Mouse (Mus musculus) embryonic facial prominence, embryonic 11.5 days (tissue): Measurements from ENCODE around the gene Etl4. TPM values are rescaled to one million over a fixed set of nuclear protein-coding genes. Genes with fewer than 3 reads are reported as not detected.

Experiments
- ATAC-seq: fragments of 200-750 bp; cut with Nextera tagmentation; replicated peaks from 2 replicates; pipeline ENCODE4 v1.8.0; 2017; ENCODE audit warnings: low read depth; ENCODE audit not compliant: insufficient number of reproducible peaks, low FRiP score, low TSS enrichment
- DNase-seq: peaks from one replicate; pipeline ENCODE4 v3.0.0-alpha.2; 2015; ENCODE audit warnings: low spot score
- H3K27ac ChIP-seq: fragments of 300-500 bp; sonication (generic); replicated peaks from 2 replicates; pipeline ENCODE4 v1.5.1; 2014; ENCODE audit warnings: mild to moderate bottlenecking, low read depth, low read length, control low read depth
- H3K27me3 ChIP-seq: fragments of 300-500 bp; sonication (generic); 2 replicates; pipeline ENCODE4 v1.6.1; 2014; ENCODE audit warnings: mild to moderate bottlenecking, low read length, moderate library complexity, mixed read lengths; ENCODE audit not compliant: control insufficient read depth, insufficient read depth
- H3K36me3 ChIP-seq: fragments of 300-500 bp; sonication (generic); replicated peaks from 2 replicates; pipeline ENCODE4 v1.6.1; 2014; ENCODE audit warnings: low read depth, mild to moderate bottlenecking, low read length, moderate library complexity, mixed read lengths; ENCODE audit not compliant: control insufficient read depth, insufficient read depth
- H3K4me1 ChIP-seq: fragments of 300-500 bp; sonication (generic); 2 replicates; pipeline ENCODE4 v1.6.1; 2014; ENCODE audit warnings: low read length, mixed read lengths; ENCODE audit not compliant: control insufficient read depth, insufficient read depth
- H3K4me2 ChIP-seq: fragments of 300-500 bp; sonication (generic); 2 replicates; pipeline ENCODE4 v1.6.1; 2014; ENCODE audit warnings: low read depth, mild to moderate bottlenecking, control low read depth, low read length, moderate library complexity
- H3K4me3 ChIP-seq: fragments of 300-500 bp; sonication (generic); 2 replicates; pipeline ENCODE4 v1.5.1; 2014; ENCODE audit warnings: low read depth, low read length, control low read depth
- H3K9ac ChIP-seq: fragments of 300-500 bp; sonication (generic); replicated peaks from 2 replicates; pipeline ENCODE4 v1.6.1; 2014; ENCODE audit warnings: mild to moderate bottlenecking, control low read depth, low read length
- H3K9me3 ChIP-seq: fragments of 300-500 bp; sonication (generic); replicated peaks from 2 replicates; pipeline ENCODE4 v1.6.1; 2016; ENCODE audit warnings: mild to moderate bottlenecking, low read length, inconsistent platforms, mixed read lengths; ENCODE audit not compliant: control insufficient read depth
- WGBS: fragments of 180-500 bp; shearing (Covaris S2); extraction: QIAGEN DNeasy Blood & Tissue Kit; methylation state at CpG from one replicate; pipeline ENCODE4 v1.1.7; 2014; 5-methylcytosine and 5-hydroxymethylcytosine counted together
- polyA plus RNA-seq: library from polyadenylated mRNA; unstranded; fragments of >200 nt; fragmentation: Nextera tagmentation; extraction: Ambion mirVana; gene quantifications from 2 replicates; pipeline ENCODE4 v1.2.1, GENCODE M21; 2014

The Etl4 gene
- polyA plus RNA-seq, 1 experiment from 2014 or later, result 23.5 TPM

GRCm38 (mm10) chr2:20422275-20422674 is 512.7 kb downstream of the Etl4 start:
- ATAC-seq (no peak), DNase-seq (no peak)
- Histone ChIP-seq H3K9me3 (no peaks in the 10 kb centered on the region), H3K4me2 (no peak overlapping the region), H3K4me3 (no peak overlapping the region), H3K4me1 (no peaks in the 10 kb centered on the region), H3K27me3 (no peaks in the 10 kb centered on the region), H3K9ac (no peak overlapping the region), H3K36me3 (no peaks in the 10 kb centered on the region), H3K27ac (no peak overlapping the region)
- WGBS, result 67% methylated on average over 4 of the region's 4 CpGs

GRCm38 (mm10) chr2:20433656-20434055 is 524.1 kb downstream of the Etl4 start:
- Histone ChIP-seq H3K4me1 (no peaks in the 10 kb centered on the region), H3K27me3 (no peaks in the 10 kb centered on the region), H3K27ac (no peak overlapping the region), H3K9ac (no peak overlapping the region), H3K4me2 (no peak overlapping the region), H3K9me3 (no peaks in the 10 kb centered on the region), H3K4me3 (no peak overlapping the region), H3K36me3 (no peaks in the 10 kb centered on the region)
- ATAC-seq (no peak), DNase-seq (no peak)
- WGBS, result 81% methylated on average over 2 of the region's 2 CpGs

- Histone ChIP-seq H3K9ac (no peak overlapping the region), H3K4me3 (no peak overlapping the region), H3K4me2 (no peak overlapping the region), H3K4me1 (no peaks in the 10 kb centered on the region), H3K36me3 (no peaks in the 10 kb centered on the region), H3K27me3 (no peaks in the 10 kb centered on the region), H3K9me3 (no peaks in the 10 kb centered on the region), H3K27ac (no peak overlapping the region)
- WGBS, result 90% methylated on average over 4 of the region's 4 CpGs
- ATAC-seq, result no peak
- DNase-seq, result no peak
Measured at GRCm38 (mm10) chr2:20435530-20435929, 526.0 kb downstream of the Etl4 start.

- Histone ChIP-seq H3K4me2 (no peak overlapping the region), H3K36me3 (no peaks in the 10 kb centered on the region), H3K4me3 (no peak overlapping the region), H3K27me3 (no peaks in the 10 kb centered on the region), H3K9me3 (no peaks in the 10 kb centered on the region), H3K4me1 (no peaks in the 10 kb centered on the region), H3K27ac (no peak overlapping the region), H3K9ac (no peak overlapping the region)
- no peak for DNase-seq
- no peak for ATAC-seq
- 76% methylated on average over 2 of the region's 2 CpGs for WGBS
Measured at GRCm38 (mm10) chr2:20442731-20443130, 533.2 kb downstream of the Etl4 start.

GRCm38 (mm10) chr2:20443671-20444440 is 534.3 kb downstream of the Etl4 start:
- WGBS, result 68% methylated on average over 10 of the region's 10 CpGs
- Histone ChIP-seq H3K4me2 (no peak overlapping the region), H3K4me3 (no peak overlapping the region), H3K27me3 (no peaks in the 10 kb centered on the region), H3K36me3 (no peaks in the 10 kb centered on the region), H3K27ac (no peak overlapping the region), H3K4me1 (no peaks in the 10 kb centered on the region), H3K9me3 (no peaks in the 10 kb centered on the region), H3K9ac (no peak overlapping the region)
- ATAC-seq, result no peak
- no peak for DNase-seq

- Histone ChIP-seq H3K27me3 (no peaks in the 10 kb centered on the region), H3K4me3 (no peak overlapping the region), H3K27ac (no peak overlapping the region), H3K9ac (no peak overlapping the region), H3K4me1 (no peaks in the 10 kb centered on the region), H3K4me2 (no peak overlapping the region), H3K36me3 (no peaks in the 10 kb centered on the region), H3K9me3 (no peaks in the 10 kb centered on the region)
- 67% methylated on average over 17 of the region's 17 CpGs for WGBS
- ATAC-seq (no peak), DNase-seq (no peak)
Measured at GRCm38 (mm10) chr2:20445156-20446155, 535.9 kb downstream of the Etl4 start.

GRCm38 (mm10) chr2:20446180-20446579 is 536.6 kb downstream of the Etl4 start:
- 76% methylated on average over 4 of the region's 4 CpGs for WGBS
- H3K36me3 ChIP-seq, result no peaks in the 10 kb centered on the region
- H3K4me2 ChIP-seq, result no peak overlapping the region
- H3K4me3 ChIP-seq, result no peak overlapping the region
- ATAC-seq (no peak), DNase-seq (no peak)
- H3K9me3 ChIP-seq, result no peaks in the 10 kb centered on the region
- no peaks in the 10 kb centered on the region for H3K4me1 ChIP-seq
- H3K27ac ChIP-seq, result no peak overlapping the region
- H3K27me3 ChIP-seq, result no peaks in the 10 kb centered on the region
- H3K9ac ChIP-seq, result no peak overlapping the region

- ATAC-seq, result no peak
- Histone ChIP-seq H3K4me1 (no peaks in the 10 kb centered on the region), H3K9me3 (no peaks in the 10 kb centered on the region), H3K9ac (no peak overlapping the region), H3K27ac (no peak overlapping the region), H3K27me3 (no peaks in the 10 kb centered on the region), H3K4me2 (no peak overlapping the region), H3K36me3 (no peaks in the 10 kb centered on the region), H3K4me3 (no peak overlapping the region)
- no peak for DNase-seq
- WGBS, result 46% methylated on average over 3 of the region's 3 CpGs
Measured at GRCm38 (mm10) chr2:20450945-20451344, 541.4 kb downstream of the Etl4 start.
